Mouse (Mus musculus): Measurements from ENCODE around the gene Pmpcb.

DNA sequence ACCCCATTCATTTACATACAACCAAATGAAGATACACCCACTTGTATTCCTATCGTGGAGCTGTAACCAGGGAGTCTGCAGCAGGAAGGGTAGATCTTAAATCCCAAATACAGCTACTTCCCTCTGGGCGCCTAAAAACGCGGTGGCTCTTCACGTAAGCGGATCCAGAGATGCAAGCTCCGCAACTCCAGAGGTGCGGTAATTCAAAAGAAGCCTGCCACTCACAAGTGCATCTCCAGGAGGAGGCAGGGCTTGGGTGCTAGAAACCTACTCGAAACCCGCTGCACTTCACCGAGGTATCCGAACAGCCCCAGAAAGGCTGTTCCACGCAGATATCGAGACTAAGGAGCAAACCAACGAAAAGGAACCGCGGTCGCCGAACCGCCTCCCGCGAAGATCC, 36.0 kb upstream of the Pmpcb start:
- TF ChIP-seq GATA1 (IDR thresholded peaks at IDR 0.05; ENCODE audit: low read length) (no peak), TAL1 (IDR thresholded peaks at IDR 0.05; ENCODE audit: low read length) (no peak)

Measured in erythroblast, embryonic 14.5 days (primary cell).